Mouse (Mus musculus): ENCODE measurements around the gene Arl8b. TPM values are rescaled to one million over a fixed set of nuclear protein-coding genes. Genes with fewer than 3 reads are reported as not detected.
A peak's percentile ranks its signal among the peaks of the same experiment; 100 is the strongest.

Arl8b gene
- polyA plus RNA-seq, 1 experiment = 114 TPM

DNA sequence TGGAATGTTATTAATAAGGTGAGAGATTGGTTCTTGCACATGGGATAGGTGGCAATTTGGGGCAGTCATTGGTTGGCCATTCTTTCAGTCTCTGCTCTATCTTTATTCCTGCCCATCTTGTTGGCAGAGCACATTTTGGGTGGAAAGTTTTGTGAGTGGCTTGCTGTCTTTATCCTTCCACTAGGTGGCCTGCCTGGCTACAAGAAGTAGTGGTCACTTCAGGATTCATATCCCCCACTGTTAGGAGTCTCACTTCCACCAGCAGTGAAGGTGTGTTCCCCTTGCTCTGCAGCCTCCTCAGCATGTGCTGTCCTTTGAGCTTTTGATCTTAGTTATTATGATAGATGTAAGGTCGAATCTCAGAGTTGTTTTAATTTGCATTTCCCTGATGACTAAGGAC lies 25.9 kb downstream of the Arl8b start:
- Histone ChIP-seq H3K27ac (ENCODE audit: insufficient read depth, low read depth, low read length) (no peak overlapping the region), H3K4me3 (ENCODE audit: insufficient read depth, low read length) (no peak overlapping the region), H3K4me1 (ENCODE audit: control insufficient read depth, insufficient read depth, low read length) (peaks cover 23% of the 10 kb centered on the region)
- TF ChIP-seq POLR2A (IDR thresholded peaks at IDR 0.05; ENCODE audit: borderline replicate concordance, low read depth, low read length) (no peak), CTCF (IDR thresholded peaks at IDR 0.05; ENCODE audit: low read depth, low read length) (peak; percentile 14; the same call in 1 of the 2 replicates)

DNA sequence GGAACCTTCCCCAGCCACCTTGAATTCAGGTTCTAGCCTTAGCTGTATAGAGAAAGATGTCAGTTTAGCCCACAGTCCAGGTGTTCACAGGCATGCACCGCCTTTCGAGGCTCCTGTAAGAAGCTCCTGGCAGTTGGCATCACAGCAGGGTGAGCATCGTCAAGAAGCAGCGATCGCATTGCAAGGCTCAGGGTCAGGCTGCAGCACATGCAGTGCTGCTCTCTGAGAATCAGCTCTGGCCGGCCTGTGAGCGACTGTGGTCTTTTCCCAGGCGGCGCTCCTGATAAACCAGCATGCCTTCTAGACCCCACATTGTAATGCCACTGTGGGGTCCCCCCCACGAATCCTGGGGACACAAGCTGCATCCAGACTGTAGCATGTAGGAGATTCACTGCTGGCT lies 27.3 kb downstream of the Arl8b start:
- Histone ChIP-seq H3K4me3 (ENCODE audit: insufficient read depth, low read length) (no peak overlapping the region), H3K4me1 (ENCODE audit: control insufficient read depth, insufficient read depth, low read length) (peaks cover 16% of the 10 kb centered on the region)
- no peak for TF ChIP-seq POLR2A (IDR thresholded peaks at IDR 0.05; ENCODE audit: borderline replicate concordance, low read depth, low read length)
- no peak for TF ChIP-seq CTCF (IDR thresholded peaks at IDR 0.05; ENCODE audit: low read depth, low read length)

DNA sequence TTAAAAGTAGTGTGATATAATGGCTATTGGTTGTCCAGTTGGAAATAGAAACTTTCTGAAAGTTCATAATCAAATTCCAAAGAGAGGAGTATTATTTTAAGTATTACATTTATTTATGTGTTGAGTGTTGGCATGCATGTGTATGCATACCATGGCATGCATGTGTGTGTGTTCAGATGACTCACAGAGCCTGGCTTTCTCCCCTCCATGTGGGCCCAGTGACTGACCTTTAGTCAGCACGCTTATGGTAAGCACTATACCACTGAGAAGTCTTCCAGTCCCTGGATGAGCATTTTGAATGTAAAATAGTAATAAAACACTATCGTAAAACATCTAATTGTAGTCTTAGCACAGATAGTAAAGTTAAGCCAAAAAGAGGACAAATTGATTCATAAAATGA lies 29.2 kb downstream of the Arl8b start:
- no peak for TF ChIP-seq CTCF (IDR thresholded peaks at IDR 0.05; ENCODE audit: low read depth, low read length)
- TF ChIP-seq POLR2A (IDR thresholded peaks at IDR 0.05; ENCODE audit: borderline replicate concordance, low read depth, low read length) = no peak
- Histone ChIP-seq H3K4me1 (ENCODE audit: control insufficient read depth, insufficient read depth, low read length) (peaks cover 8% of the 10 kb centered on the region), H3K27ac (ENCODE audit: insufficient read depth, low read depth, low read length) (no peak overlapping the region), H3K4me3 (ENCODE audit: insufficient read depth, low read length) (no peak overlapping the region)

More for the DNA sequence above, 27.3 kb downstream of the Arl8b start:
- H3K27ac ChIP-seq (ENCODE audit: insufficient read depth, low read depth, low read length) = no peak overlapping the region

DNA sequence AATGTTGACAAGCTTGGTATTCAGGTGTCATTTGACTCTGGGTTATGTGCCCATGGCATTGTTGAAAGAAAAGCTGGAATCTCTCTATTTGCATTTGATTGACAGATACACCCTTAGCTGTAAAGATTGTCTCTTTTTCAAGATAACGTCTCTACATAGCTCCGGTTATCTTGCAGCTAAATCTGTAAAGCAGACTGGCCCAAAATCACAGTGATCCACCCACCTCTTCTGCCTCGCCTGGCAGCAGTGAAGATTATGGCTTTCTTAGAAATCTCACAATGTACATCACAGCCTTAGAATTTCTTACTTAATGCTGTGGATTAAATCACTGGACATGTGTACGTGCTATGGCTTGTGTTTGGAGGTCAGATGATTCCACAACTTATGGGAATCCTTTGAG lies 34.6 kb downstream of the Arl8b start:
- no peak overlapping the region for H3K4me3 ChIP-seq (ENCODE audit: insufficient read depth, low read length)
- no peaks in the 10 kb centered on the region for H3K4me1 ChIP-seq (ENCODE audit: control insufficient read depth, insufficient read depth, low read length)
- TF ChIP-seq POLR2A (IDR thresholded peaks at IDR 0.05; ENCODE audit: borderline replicate concordance, low read depth, low read length) = no peak
- TF ChIP-seq CTCF (IDR thresholded peaks at IDR 0.05; ENCODE audit: low read depth, low read length) = no peak
- no peak overlapping the region for H3K27ac ChIP-seq (ENCODE audit: insufficient read depth, low read depth, low read length)

DNA sequence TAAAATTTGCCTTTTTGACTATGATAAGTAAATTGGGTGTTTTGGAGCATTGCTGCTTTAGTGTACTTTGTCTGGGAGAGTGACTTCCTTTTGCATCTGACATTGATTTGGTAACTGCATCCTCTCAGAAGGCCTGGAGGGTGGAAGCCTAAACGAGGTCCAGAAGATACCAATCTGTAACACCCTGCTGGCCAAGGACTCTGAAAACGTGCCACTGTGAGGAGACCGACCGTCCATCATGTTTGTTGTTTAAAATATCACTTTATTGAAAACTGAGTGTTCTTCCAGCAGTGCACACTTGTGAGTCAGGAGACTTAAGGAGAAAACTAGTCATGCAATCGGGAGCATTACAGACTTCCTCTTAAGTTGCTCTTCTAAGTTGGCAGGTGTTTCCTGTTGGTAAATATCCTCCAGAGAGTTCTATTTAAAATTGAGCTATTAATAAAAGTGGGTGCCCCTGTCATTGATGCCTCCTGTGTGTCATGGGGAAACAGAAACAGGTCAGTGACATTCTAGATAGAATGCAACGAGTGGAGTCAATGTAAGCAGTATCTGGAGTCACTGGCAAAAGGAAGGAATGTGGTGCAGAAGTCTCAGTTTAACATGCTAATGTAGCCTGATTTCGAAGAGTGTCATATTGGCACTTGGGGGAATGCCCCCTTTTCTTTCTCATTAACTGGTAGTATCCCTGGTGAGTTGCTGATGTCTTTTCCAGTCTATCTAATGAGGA lies 42.1 kb downstream of the Arl8b start:
- no peak for TF ChIP-seq POLR2A (IDR thresholded peaks at IDR 0.05; ENCODE audit: borderline replicate concordance, low read depth, low read length)
- TF ChIP-seq CTCF (IDR thresholded peaks at IDR 0.05; ENCODE audit: low read depth, low read length) = no peak
- 0 out of 2 replicates have a peak overlapping the region, but pooled peaks have one; percentile 7 for H3K4me3 ChIP-seq (ENCODE audit: insufficient read depth, low read length)
- peak overlapping the region; percentile 88 for H3K27ac ChIP-seq (ENCODE audit: insufficient read depth, low read depth, low read length)
- H3K4me1 ChIP-seq (ENCODE audit: control insufficient read depth, insufficient read depth, low read length) = peaks cover 25% of the 10 kb centered on the region

DNA sequence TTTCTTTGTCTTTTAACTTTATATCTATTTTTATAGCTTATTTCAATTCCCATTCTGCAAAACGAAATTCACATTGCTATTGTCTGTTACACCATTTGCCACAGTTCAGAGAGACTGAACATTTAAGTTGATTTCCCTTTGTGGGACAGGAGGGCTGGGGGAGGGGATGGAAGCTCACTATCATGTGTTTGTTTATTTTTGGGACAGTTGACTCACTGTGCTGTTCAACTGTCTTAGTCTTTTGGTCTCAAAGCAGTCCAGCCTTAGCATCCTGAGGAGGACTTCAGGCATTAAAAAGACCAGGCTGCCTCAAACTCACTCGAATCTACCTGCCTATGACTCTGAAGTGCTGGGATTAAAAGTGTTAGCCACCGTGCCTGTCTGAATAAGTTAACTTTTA lies 43.2 kb downstream of the Arl8b start:
- H3K27ac ChIP-seq (ENCODE audit: insufficient read depth, low read depth, low read length) = peak overlapping the region; percentile 88
- peak overlapping the region; percentile 13 for H3K4me3 ChIP-seq (ENCODE audit: insufficient read depth, low read length)
- peaks cover 25% of the 10 kb centered on the region for H3K4me1 ChIP-seq (ENCODE audit: control insufficient read depth, insufficient read depth, low read length)
- TF ChIP-seq POLR2A (IDR thresholded peaks at IDR 0.05; ENCODE audit: borderline replicate concordance, low read depth, low read length) (no peak), CTCF (IDR thresholded peaks at IDR 0.05; ENCODE audit: low read depth, low read length) (no peak)

DNA sequence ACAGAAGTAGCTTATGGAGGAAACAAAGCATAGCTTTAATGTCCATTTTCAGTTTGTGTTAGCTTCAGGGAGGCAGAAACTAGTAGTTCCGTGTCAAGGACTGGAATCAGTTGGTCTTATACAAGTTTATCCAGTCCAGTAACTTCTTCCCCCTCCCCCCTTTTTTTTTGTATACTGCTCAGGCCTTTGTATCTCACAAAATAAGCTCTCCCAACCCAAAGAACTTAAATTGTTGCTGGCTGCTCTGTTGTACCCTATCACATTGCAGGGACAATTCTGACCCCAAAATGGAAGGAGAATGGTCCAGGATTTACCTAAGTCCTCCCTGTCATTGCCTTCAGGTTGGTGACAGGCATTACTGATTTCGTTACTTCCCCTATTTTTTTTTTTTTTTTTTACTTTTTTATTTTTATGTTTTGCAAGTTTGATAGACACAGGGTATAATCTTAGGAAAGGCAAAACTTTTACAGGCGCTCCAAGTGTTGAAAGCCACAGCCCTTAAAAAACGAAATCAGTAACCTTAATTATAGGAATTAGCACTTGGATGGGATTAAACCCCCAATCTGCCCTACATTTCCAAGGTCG lies 44.5 kb downstream of the Arl8b start:
- Histone ChIP-seq H3K4me1 (ENCODE audit: control insufficient read depth, insufficient read depth, low read length) (peaks cover 35% of the 10 kb centered on the region), H3K4me3 (ENCODE audit: insufficient read depth, low read length) (peak overlapping the region; percentile 84), H3K27ac (ENCODE audit: insufficient read depth, low read depth, low read length) (peak overlapping the region; percentile 86)
- no peak for TF ChIP-seq CTCF (IDR thresholded peaks at IDR 0.05; ENCODE audit: low read depth, low read length)
- TF ChIP-seq POLR2A (IDR thresholded peaks at IDR 0.05; ENCODE audit: borderline replicate concordance, low read depth, low read length) = no peak

DNA sequence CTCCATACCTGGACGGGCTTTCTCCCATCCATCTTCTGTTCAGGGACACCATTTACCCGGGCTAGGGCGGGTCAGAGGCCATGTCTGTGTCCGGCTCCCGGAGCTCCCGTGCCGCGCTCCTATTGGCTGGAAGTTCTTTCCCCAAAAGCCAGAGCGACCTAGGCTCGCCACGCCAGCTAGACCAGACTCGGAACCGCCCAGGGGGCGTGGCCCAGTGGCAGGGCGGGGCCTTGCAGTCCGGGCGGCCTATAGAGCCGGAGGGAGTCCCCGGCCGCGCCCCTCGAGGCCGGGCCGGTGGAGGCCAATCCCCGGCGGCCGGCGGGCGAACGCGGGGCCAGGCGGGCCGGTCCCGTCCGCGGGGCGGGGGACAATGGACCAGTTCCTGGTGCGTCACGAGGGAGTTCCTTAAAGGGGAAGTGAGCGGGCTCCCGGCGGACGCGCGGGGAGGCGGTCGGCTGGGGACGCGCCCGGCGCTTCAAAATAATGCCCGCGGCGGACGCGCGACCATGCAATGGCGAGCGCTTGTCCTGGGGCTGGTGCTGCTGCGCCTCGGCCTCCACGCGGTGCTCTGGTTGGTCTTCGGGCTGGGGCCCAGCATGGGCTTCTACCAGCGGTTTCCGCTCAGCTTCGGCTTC lies 45.5 kb downstream of the Arl8b start, which contains the start of gene Edem1:
Gene Edem1, plus strand, starts transcription at position 408 of the 635 bp plus-strand sequence.
- peaks cover 41% of the 10 kb centered on the region for H3K4me1 ChIP-seq (ENCODE audit: control insufficient read depth, insufficient read depth, low read length)

DNA sequence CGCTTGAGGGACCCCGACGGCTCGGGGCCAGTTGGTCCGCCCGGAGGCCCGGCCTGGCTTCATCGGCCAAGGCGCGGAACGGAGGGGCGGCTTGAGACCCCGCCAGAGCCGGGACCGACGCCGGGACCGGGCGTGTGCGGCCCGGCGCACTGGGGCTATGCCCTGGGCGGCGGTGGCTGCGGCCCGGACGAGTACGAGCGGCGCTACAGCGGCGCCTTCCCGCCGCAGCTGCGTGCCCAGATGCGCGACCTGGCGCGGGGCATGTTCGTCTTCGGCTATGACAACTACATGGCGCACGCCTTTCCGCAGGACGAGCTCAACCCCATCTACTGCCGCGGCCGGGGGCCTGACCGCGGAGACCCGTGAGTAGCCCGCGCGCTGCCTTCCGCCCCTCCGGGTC lies 46.0 kb downstream of the Arl8b start:
- H3K27ac ChIP-seq (ENCODE audit: insufficient read depth, low read depth, low read length) = peak overlapping the region; percentile 84
- H3K4me1 ChIP-seq (ENCODE audit: control insufficient read depth, insufficient read depth, low read length) = peaks cover 42% of the 10 kb centered on the region
- peak overlapping the region; percentile 83 for H3K4me3 ChIP-seq (ENCODE audit: insufficient read depth, low read length)
- TF ChIP-seq CTCF (IDR thresholded peaks at IDR 0.05; ENCODE audit: low read depth, low read length) = no peak

More for the DNA sequence above, 45.5 kb downstream of the Arl8b start, which contains the start of gene Edem1:
- Histone ChIP-seq H3K27ac (ENCODE audit: insufficient read depth, low read depth, low read length) (peak within 1 kb of the TSS; percentile 86), H3K4me3 (ENCODE audit: insufficient read depth, low read length) (peak within 1 kb of the TSS; percentile 84)
- TF ChIP-seq POLR2A (IDR thresholded peaks at IDR 0.05; ENCODE audit: borderline replicate concordance, low read depth, low read length) (peak; percentile 75; the same call in 1 of the 2 replicates), CTCF (IDR thresholded peaks at IDR 0.05; ENCODE audit: low read depth, low read length) (no peak)

Data from bone marrow macrophage, adult 2 months (primary cell).